Mouse (Mus musculus) left cerebral cortex, adult 8-10 months (tissue): Measurements from ENCODE around the gene Iqgap2. TPM values are rescaled to one million over a fixed set of nuclear protein-coding genes. Genes with fewer than 3 reads are reported as not detected.

Source experiments
- DNase-seq, 2 experiments: peaks; one replicate each; pipeline ENCODE4 v3.0.0; 2022; ENCODE audit warnings: low spot score in 2 of 2
- total RNA-seq, 4 experiments: library from RNA; stranded (reverse); gene quantifications; 2 replicates each; pipeline ENCODE4 v1.2.4; 2022

Iqgap2 gene
- total RNA-seq, 4 experiments from 2014 or later, result 11.3 to 14.8 (median 13.1) TPM

- no peak for DNase-seq
Observed at GRCm38 (mm10) chr13:95621563-95621962, 270.2 kb downstream of the Iqgap2 start.

GRCm38 (mm10) chr13:95618859-95619258 is 272.9 kb downstream of the Iqgap2 start:
- DNase-seq, result no peak

- DNase-seq, result peak; percentile 26 to 27
Observed at GRCm38 (mm10) chr13:95618309-95618712, 273.4 kb downstream of the Iqgap2 start, which contains the start of gene F2r. TSS of gene F2r (minus strand) at chr13:95618487.

GRCm38 (mm10) chr13:95617671-95618171 is 274.0 kb downstream of the Iqgap2 start:
- no peak for DNase-seq

GRCm38 (mm10) chr13:95617082-95617670 is 274.5 kb downstream of the Iqgap2 start:
- DNase-seq, result no peak

- no peak for DNase-seq
Observed at GRCm38 (mm10) chr13:95616512-95616911, 275.2 kb downstream of the Iqgap2 start.

- no peak for DNase-seq
Observed at GRCm38 (mm10) chr13:95614757-95615156, 277.0 kb downstream of the Iqgap2 start.

- no peak for DNase-seq
Observed at GRCm38 (mm10) chr13:95612243-95612642, 279.5 kb downstream of the Iqgap2 start.

- no peak for DNase-seq
Observed at GRCm38 (mm10) chr13:95611752-95612151, 280.0 kb downstream of the Iqgap2 start.

GRCm38 (mm10) chr13:95610786-95611562 is 280.7 kb downstream of the Iqgap2 start:
- no peak for DNase-seq

GRCm38 (mm10) chr13:95609088-95609420 is 282.7 kb downstream of the Iqgap2 start:
- no peak for DNase-seq

- no peak for DNase-seq
Observed at GRCm38 (mm10) chr13:95608416-95609087, 283.2 kb downstream of the Iqgap2 start.

GRCm38 (mm10) chr13:95607019-95607418 is 284.7 kb downstream of the Iqgap2 start:
- DNase-seq, result no peak

- no peak for DNase-seq
Observed at GRCm38 (mm10) chr13:95604288-95604687, 287.4 kb downstream of the Iqgap2 start.

- no peak for DNase-seq
Observed at GRCm38 (mm10) chr13:95599833-95600359, 291.8 kb downstream of the Iqgap2 start.

GRCm38 (mm10) chr13:95598232-95598920 is 293.3 kb downstream of the Iqgap2 start:
- no peak for DNase-seq

- DNase-seq, result no peak
Observed at GRCm38 (mm10) chr13:95597578-95597977, 294.1 kb downstream of the Iqgap2 start.

GRCm38 (mm10) chr13:95596689-95597088 is 295.0 kb downstream of the Iqgap2 start:
- DNase-seq, result no peak

- DNase-seq, result no peak
Observed at GRCm38 (mm10) chr13:95595921-95596320, 295.8 kb downstream of the Iqgap2 start.

GRCm38 (mm10) chr13:95595411-95595810 is 296.3 kb downstream of the Iqgap2 start:
- DNase-seq, result no peak

- DNase-seq, result no peak
Observed at GRCm38 (mm10) chr13:95592860-95593259, 298.9 kb downstream of the Iqgap2 start.
